Mouse (Mus musculus) spleen, adult 18-20 months (tissue): ENCODE data around the gene Olfr1373.

ENCODE experiments used
- DNase-seq, 2 experiments: peaks; one replicate each; pipeline ENCODE4 v3.0.0; 2022; ENCODE audit warnings: mixed read lengths in 2 of 2

Gene Olfr1373

DNA sequence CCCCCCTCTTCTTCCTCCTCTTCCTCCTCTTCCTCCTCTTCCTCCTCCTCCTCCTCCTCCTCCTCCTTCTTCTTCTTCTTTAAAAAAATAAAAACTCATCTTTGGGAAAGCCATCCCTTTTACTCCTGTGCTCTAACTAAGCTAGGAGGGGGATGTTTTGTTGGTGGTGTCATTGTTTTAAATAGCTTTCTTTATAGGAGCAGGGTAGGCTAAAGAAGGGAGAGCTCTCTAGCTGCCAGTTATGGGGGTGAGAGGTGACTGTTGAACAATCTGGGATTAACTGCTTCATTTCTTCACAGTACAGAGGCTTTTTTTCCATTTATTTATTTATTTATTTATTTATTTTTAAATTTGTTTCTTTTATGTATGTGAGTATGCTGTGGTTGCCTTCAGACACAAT, 39.8 kb downstream of the Olfr1373 start:
- no peak for DNase-seq

- no peak for DNase-seq
Measured at GRCm38 (mm10) chr11:52102977-52103376, 42.4 kb downstream of the Olfr1373 start.

DNA sequence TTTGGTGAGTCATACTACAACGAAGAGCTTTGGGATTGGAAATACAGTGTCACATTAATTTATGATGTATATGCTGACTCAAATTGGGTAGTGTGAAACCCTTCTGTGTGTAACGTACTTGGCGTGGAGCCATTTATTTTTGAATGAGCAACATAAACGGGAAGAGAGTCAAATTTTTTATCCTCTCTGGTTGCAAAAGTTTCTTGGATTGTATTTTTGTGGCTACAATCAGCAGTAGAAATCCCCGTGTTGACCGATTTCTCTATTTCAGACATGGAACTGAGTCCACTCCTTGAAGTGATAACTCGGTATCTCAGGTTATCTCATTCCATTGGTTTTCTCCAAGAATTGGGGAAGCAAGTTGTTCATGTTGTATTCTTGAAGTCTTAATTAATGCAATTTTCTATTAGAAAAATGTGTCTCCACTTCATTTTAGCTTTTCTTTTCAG, 45.5 kb downstream of the Olfr1373 start:
- no peak for DNase-seq

DNA sequence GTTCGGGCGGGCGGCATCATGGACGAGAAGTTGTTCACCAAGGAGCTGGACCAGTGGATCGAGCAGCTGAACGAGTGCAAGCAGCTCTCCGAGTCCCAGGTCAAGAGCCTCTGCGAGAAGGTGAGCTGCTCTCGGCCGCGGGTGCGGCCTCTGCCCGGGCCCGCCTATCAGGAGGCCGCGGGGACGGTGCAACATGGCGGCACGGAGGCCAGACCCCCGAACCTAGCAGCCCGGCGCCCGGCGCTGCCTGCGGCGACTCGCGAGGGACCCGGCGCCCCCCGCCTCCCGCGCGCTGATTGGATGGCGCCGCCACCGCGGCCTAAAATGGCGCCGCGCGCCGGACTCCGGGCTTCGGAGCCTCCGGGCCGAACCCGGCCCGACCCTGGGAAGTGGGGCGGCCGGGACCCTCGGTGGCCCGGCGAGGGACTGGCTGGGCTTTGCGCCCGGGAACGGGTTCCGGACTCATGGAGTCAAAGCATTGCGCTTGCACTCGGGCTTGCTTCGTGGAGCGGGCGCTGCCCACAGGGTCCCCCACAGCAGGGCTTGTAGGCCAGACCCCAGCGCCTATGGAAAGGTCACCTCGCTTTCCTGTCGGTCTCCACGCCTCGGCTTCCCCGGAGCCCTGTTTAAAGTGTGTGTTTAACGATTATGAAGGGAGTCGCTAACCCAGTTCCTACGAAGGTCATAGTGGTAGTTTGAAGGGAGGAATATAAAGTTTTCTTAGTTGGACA, 46.1 kb downstream of the Olfr1373 start:
- peak in 1 of 2 experiments; percentile 66 for DNase-seq

GRCm38 (mm10) chr11:52098398-52098946, 46.9 kb downstream of the Olfr1373 start, which contains the start of gene Ppp2ca:
Gene Ppp2ca (plus strand): TSS chr11:52098681.
- peak; percentile 93 to 98 for DNase-seq

DNA sequence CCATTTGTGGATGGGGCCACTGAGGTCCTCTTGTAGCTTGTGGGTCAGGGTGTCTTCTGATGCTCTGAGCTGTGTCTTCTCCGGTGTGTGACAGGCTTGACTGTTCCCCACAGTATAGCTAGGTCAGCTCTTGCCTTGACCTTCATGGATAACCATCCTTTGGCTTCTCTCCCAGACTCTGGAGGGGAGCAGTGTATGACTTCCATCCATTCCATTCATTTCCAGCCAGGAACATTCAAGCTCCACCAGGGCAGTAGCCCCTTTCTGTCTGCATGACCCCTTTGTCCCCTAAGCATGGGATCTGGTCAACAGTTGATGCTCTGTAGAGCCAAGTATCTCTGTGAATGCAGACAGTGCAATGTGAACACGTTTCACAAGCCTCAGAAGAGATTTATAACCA, 47.7 kb downstream of the Olfr1373 start:
- no peak for DNase-seq

- no peak for DNase-seq
Measured at GRCm38 (mm10) chr11:52097016-52097415, 48.3 kb downstream of the Olfr1373 start.
